12 mouse cellular contexts compared by ENCODE assay signal in the genomic region with DNA sequence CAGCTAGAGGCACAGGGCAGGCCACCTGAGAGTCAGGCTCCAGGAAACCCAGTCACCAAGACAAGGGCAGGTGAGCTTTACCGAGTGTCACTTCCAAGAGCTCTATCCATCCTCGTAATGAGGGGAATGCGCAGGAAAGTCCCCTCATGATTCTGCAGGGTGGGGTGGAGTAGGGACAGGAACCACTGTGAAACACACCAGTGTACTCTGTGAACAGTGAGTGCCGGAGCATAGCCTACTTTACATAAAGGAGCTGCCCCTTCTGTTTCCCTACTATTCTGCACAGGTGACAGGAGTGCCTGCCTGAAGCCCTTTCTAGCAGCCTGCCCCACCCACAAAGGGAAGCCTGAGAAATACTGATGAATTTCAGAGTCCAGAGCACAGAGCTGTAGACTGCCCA.
"Had no signal": no experiment of that assay in that cellular context is flagged by ENCODE, and none has a peak within 500 bp of the region (broad histone marks: within the 10 kb centered on the region; RNA-seq: fewer than 3 reads in every experiment).

No protein-coding gene starts in this region.

- DNase-seq: kidney, adult 2 months; kidney, postnatal 25 days; layer of hippocampus, adult 9-11 months; liver; liver, embryonic 13.5 days; lung, adult 2 months; lung, postnatal 14 days; lung, postnatal 4 days; midbrain, embryonic 14.5 days; retina, postnatal 1 day; right cerebral cortex, postnatal 25 days had no signal

- ATAC-seq: intestine, postnatal 0 days had no signal
